Mouse (Mus musculus) lung, postnatal 36 days (tissue): ENCODE results near the gene Ptgr2.
"Not testable (repeated sequence)": the region's sequence is repeated elsewhere in the genome, so short reads cannot be mapped to it uniquely, and the experiment has no call there.

ENCODE experiments used
- DNase-seq: peaks from one replicate; pipeline ENCODE4 v3.0.0; 2022; ENCODE audit warnings: mixed read lengths

The Ptgr2 gene

GRCm38 (mm10) chr12:84311306-84311705, 26.3 kb downstream of the Ptgr2 start:
- DNase-seq = no peak

- DNase-seq = peak; percentile 2
Measured at GRCm38 (mm10) chr12:84316006-84316405, 31.0 kb downstream of the Ptgr2 start.

- peak; percentile 91 for DNase-seq
Measured at GRCm38 (mm10) chr12:84316721-84317621, 31.9 kb downstream of the Ptgr2 start, which contains the start of gene Zfp410. Gene Zfp410, plus strand, starts transcription at chr12:84316852.

GRCm38 (mm10) chr12:84327111-84327512, 42.1 kb downstream of the Ptgr2 start:
- peak; percentile 31 for DNase-seq

GRCm38 (mm10) chr12:84336963-84337625, 52.1 kb downstream of the Ptgr2 start:
- no peak for DNase-seq

- DNase-seq = peak; percentile 59
Measured at GRCm38 (mm10) chr12:84347192-84347591, 62.2 kb downstream of the Ptgr2 start.

- DNase-seq = not testable (repeated sequence)
Measured at GRCm38 (mm10) chr12:84358699-84359098, 73.7 kb downstream of the Ptgr2 start.

- peak; percentile 99 for DNase-seq
Measured at GRCm38 (mm10) chr12:84361555-84362489, 76.8 kb downstream of the Ptgr2 start, which contains the start of the genes Coq6 and Fam161b. Gene Coq6, plus strand, starts transcription at chr12:84361657. Gene Fam161b, minus strand, starts transcription at chr12:84361833.

GRCm38 (mm10) chr12:84362872-84363271, 77.8 kb downstream of the Ptgr2 start:
- DNase-seq = no peak

GRCm38 (mm10) chr12:84364291-84364690, 79.3 kb downstream of the Ptgr2 start:
- no peak for DNase-seq

GRCm38 (mm10) chr12:84365137-84365536, 80.1 kb downstream of the Ptgr2 start:
- no peak for DNase-seq
